Mouse (Mus musculus): Measurements from ENCODE around the gene C1qb. TPM values are rescaled to one million over a fixed set of nuclear protein-coding genes. Genes with fewer than 3 reads are reported as not detected.

The C1qb gene
- total RNA-seq, 4 experiments from 2014 or later = 48.7 to 305 (median 140) TPM

DNA sequence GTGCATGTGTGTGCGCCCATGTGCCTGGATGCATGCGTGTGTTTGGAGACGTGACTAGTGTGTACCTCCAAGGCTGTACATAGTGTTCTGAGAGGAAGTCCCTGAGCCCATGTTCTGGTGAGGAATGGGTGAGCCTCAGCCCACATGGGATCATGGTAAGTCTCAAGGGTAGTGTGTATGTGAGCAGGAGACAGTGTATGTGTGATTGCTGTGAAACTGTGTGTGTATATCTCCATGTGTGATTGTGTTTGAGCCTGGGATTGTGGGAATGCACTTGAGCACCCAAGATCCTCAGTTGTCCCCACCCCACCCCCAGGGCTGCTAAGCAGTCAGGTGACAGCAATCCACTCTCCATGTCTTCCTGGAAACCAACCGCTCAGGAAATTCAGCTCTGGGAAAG lies 8.8 kb upstream of the C1qb start:
- no peak for DNase-seq (ENCODE audit: low spot score in 2 of 2)

DNA sequence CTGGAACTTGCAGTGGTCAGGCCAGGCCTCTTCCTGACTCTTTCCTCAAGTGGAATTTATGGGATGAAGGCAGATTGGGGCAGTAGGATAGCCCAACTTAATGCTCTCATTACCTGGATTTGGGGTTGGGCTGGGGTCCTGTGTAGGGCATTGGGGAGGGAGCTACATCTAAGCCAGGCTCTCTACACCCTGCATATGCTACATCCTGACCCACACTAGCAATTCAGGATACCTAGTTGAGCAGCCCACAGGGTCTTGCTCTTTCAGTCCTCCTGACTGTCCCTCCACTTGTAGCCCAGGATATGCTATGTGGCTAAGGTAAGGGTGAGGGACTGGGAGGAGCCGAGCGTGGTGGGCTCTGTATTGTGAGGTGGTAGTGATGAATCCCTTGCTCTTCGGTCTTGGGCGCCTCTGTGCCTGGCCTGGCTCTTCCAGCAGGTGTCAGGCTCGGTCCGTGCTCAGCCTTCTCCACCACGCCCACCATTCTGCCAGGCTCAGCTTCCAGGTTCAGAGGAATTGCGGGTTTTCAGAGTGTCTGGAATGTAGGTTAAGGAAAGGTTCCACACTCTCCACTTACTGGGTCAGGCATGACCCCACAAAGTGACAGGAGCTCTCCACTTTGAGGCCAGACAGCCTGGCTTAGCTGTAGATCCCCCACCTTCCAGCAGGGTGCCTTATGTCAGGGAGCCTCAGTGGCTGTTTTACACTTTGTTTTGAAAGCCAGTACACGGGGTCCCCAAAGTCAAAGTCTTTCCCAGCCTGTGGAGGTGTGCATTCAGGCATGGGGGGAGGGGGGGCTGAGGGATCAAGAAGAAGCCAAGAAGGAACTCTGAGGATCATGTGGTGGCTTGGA lies 7.9 kb upstream of the C1qb start:
- DNase-seq (ENCODE audit: low spot score in 2 of 2) = peak in 1 of 2 experiments; percentile 59

DNA sequence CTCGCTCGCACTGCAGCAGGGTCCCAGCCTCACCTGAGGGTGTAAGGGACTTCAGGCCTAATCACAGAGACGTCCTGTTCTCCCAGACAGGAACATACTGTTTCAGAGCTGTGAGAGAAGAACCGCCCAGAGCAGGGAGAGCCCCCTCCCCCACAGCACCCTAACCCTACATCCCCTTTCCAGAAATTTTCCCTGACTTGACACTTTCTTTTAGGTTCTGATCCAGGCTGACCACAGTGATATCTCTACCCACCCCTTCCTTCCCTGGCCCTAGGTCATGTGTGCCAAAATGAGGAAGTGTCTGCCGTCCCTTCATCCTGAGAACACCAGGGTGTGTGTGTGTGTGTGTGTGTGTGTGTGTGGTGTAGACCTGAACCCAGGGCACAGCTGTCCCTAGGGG lies 6.8 kb upstream of the C1qb start, which contains the start of gene C1qc:
TSS of gene C1qc (minus strand) at position 255 of the 400 bp plus-strand sequence.
- DNase-seq (ENCODE audit: low spot score in 2 of 2) = no peak

DNA sequence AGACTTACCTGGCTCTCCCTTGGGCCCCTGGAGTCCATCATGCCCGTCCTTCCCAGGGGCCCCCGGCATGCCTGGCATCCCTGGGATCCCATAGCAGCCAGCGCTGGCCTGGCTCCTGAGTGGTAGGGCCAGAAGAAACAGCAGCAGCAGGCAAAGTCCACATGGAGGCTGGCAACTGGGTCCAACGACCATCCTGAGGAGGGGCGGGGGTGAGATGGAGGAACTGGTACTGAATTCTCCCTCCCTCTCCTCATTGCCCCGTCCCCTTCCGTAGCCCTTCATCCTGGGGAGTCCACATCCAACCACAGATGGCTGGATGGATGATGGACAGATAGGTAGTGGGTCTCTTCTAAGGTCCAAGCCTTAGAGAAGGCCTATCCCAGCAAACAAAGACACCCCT lies 6.4 kb upstream of the C1qb start:
- no peak for DNase-seq (ENCODE audit: low spot score in 2 of 2)

DNA sequence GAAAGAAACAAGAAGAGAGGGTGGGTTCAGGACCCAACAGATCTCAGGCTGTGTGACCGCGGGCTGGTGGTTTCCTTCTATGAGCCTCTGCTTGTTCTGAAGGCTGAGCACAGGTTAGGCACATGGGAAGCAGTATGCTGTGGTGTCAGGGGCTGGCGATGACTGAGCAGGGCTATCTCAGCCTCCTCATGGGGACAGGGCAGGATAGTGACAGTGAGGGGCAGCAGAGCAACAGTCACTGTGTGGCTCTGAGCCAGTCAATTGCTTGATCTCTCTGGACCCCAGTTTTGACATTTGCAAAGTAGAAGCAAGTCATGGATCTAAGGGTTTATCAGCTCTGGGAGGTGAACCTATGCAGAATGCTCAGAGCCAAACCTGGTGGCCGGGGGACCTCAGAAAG lies 5.1 kb upstream of the C1qb start:
- DNase-seq (ENCODE audit: low spot score in 2 of 2) = no peak

DNA sequence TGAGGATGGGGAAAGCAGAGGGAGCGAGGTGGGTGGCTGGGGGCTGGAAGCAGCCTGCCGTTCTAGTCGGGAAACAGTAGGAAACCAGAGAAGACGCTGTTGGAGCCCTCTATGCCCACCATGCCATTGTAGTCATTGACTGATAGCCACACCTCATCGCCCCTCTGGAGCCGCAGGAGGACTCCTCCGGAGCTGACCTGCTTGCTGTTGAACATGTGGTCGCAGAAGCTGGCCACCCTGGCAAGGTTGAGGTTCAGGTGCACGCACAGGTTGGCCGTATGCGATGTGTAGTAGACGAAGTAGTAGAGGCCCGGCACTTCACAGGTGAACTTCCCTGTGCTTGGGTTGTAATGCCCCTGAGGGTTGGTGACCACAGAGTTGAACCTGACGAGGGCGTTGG lies 4.0 kb upstream of the C1qb start:
- DNase-seq (ENCODE audit: low spot score in 2 of 2) = no peak

DNA sequence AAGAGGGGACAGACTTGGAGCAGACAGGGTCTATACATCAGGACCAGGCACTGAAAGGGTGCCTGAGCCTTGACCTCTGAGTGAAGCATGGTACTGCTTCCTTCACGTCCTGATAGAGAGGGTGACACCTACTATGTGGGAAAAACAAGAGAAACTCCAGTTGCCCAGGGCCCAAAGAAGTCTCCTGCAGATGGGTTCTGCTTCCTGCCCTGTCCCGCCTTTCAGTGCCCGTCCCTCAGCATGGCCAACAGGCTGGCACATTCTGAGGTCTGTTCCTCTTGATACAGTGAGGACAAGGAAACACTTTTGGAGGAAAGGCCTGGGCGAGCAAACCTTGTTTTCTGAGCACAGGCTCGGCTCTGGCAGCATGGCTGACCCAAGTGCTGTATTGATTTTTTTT lies 1.7 kb upstream of the C1qb start:
- no peak for DNase-seq (ENCODE audit: low spot score in 2 of 2)

DNA sequence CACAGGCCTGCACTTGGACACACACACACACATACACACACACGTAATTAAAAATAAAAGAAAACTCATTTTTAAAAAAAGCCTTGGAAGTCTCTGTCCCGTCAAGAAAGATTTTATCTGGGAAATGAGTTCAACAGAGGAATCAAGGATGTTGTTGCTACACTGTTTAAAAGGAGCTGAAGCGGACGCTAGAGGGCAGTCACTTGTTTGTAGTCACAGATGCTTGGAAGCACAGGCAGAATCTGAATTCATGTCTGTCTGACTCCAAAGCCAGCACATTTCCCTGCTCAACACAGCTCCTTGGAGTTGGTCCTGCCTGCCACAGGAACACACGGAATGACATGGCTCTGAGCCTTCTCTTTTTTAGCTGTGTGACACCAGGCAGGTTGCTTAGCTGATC lies 7.4 kb downstream of the C1qb start:
- no peak for DNase-seq (ENCODE audit: low spot score in 2 of 2)

DNA sequence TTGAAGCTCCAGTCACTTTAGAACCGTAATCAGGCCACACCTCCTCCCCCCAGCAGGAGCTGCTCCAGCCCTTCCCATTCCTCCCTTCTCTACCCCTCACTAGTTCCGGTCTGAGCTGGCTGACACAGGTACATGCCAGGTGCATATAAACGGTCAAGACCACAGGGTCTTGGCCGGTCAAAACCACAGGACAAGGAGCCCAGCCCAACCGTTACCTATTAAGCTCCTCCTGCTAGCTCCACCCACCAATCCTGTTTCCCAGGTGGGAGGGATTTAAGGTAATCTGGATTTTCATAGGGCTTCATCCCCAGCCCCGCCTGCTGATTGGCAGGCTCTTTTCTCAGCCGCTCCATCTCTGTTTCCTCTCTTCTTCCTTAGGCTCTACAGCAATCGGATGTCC lies 7.8 kb downstream of the C1qb start:
- no peak for DNase-seq (ENCODE audit: low spot score in 2 of 2)

DNA sequence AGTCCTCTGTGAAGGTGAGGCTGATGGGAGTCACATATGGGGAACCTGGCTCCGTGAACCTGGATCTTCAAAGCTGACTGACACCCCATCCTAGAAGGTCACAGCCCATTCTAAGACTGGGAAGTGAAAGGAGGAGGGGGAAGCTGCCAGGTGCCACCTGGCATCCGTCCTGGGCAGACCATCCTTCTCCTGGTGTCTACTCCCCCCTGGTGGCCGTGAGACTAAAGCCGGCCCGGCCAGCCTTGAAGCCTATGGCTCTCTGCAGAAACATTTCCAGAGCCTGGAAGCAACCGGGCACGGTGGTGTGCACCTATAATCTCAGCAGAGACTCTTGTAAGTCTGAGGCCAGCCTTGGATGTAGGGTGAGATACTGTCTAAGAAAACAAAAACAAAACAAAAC lies 9.0 kb downstream of the C1qb start:
- DNase-seq (ENCODE audit: low spot score in 2 of 2) = no peak

DNA sequence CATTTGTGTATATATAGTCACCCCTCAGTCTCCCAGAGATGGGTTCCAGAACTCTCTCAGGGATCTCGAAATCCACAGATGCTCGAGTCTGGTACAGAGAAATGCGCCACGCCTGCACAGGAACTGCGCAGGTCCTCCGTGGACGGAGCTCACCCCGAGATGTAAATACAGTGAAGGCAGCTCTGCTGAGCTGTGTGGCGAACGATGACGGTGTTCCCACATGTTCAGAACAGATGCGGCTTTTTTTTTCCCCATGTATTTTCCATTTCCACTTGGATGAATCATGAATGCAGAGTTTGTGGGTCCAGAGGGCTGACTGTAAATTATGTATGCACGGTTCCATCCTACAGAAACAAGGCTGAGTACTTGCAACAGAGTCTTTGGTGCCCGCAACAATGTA lies 11.0 kb downstream of the C1qb start:
- DNase-seq (ENCODE audit: low spot score in 2 of 2) = no peak

DNA sequence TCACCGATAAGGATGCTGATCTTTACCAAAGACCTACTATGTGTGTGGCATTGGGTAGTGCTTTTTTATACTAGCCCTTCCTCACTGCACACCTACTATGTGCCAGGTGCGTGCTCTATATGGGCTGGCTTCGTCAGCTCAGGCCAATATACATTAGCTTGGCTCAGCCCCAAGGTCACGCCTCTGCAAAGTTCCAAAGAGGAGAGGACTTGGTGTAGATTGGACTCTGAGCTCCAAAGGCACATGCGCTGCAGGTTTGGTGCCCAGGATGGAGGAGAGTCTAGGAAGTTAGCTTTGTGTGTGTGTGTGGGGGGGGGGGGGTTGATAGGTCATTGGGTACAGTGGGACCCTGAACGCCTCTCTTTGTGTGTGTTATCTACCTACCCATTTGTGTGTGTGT lies 17.6 kb downstream of the C1qb start:
- DNase-seq (ENCODE audit: low spot score in 2 of 2) = no peak

DNA sequence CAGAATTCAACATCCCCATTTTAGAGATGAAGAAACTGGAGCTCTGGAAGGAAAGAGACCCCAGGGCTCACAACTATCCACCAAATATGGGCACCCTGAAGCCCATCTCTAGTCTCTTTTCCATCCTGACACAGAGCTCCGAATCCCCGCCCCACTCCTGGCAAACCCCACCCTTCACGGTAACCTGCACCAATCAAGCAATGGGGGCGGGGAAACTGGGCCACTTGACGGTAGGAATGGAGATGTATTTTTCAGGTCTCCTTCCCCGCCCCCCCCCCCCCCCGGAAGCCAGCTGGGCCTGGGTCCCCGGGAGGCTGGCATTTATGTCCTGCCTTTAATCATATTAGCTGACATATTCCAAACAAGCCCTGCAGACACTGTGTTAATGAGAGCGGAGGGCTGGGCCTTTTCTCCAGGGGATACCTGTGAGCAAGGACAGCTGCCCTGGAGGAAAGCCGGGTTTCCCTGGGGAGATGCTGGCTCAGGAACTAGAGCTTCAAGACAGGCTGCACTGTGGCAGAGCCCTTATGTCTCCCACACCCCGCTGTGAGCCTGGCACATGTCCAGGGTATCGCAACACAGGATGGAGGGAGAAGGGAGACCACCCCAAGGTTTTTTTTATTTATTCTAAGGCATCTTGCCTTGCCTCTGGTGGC lies 18.2 kb downstream of the C1qb start:
- DNase-seq (ENCODE audit: low spot score in 2 of 2) = no peak

DNA sequence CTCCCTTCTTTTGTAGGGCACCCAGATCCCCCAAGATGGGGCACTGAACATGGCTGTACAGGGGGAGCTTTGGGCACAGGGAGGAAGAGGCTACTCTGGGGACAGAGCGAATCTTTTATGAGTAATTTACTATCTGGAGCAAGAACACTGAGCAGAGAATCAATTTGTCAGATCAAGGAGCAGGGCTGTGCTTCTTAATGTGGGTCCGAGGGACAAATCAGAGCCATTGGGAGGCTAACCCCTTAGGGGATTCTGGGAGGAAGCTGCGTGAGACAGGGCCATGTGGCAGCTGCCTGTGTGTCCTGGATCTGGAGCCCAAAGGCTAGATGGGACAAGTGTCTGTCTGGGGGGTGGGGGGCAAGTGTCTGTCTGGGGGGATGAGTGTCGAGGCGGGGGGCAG lies 20.5 kb downstream of the C1qb start:
- DNase-seq (ENCODE audit: low spot score in 2 of 2) = no peak

DNA sequence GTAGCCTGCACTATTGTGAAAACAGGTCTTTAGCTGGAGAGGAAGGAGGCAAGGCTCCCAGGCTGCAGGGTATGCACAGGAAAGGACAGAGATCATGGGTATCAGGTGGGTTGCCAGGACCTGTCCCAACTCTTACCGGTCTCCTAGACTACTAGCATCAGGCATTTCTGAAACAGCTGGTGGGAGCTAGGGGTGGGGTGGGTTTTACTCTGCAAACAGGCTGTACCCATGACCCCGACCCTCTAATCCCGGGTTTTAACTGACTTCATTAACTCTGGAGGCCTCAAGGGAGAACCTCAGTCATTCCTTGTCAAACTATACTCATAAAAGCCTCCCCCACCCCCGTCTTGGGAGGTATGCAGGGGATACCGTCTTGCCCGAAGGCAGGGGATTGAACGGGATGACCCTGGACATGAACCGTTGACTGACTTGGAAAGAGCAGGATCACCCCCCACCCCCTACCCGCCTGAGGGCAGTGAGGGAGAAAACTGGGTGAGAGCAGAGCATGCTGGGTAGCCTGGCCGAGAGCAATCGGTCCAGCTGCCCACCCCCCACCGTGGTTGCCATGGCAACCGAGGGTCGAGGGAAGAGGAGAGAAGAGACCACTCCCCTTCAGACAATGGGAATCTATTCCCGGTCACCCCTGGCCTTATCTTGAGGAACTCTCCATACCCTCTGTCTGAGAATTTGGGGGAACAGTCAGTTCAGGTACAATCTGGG lies 21.1 kb downstream of the C1qb start:
- no peak for DNase-seq (ENCODE audit: low spot score in 2 of 2)

DNA sequence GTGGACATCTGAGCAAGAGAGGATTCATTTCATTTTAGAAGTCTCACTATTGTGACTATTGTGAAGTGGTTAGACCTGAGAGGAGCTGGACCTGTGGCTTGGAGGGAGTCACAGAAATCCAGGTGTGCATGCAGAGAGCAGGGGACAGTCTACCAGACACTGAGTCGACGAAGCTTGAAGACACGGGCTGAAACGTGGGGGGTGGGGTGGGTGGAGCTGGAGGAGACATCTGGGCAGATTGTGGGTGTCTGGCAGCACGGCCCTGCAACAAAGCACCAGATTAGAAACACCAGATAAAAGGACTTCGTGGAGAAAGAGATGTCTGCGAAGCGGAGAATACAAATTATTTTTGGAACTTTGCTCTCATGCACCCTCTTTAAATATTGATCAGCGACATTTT lies 22.5 kb downstream of the C1qb start:
- DNase-seq (ENCODE audit: low spot score in 2 of 2) = no peak

DNA sequence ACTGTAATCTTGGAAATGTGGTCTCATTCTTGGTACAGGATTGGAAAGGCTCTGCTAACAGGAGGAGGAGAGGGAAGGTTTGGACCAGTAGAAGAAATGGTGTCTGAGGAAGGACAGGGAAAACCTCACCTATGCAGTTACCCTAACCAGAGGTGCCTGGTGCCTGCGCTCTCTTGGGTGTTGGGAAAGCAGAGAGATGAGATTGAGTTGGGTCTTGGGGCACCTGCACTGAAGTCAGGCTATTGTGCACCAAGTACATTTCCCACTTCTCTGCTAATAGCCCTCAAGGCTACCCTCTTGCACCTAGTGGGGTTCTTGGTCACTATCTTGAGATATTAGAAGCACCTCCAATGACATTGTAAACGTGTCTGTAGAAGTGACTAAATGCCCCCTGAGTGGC lies 23.6 kb downstream of the C1qb start:
- no peak for DNase-seq (ENCODE audit: low spot score in 2 of 2)

DNA sequence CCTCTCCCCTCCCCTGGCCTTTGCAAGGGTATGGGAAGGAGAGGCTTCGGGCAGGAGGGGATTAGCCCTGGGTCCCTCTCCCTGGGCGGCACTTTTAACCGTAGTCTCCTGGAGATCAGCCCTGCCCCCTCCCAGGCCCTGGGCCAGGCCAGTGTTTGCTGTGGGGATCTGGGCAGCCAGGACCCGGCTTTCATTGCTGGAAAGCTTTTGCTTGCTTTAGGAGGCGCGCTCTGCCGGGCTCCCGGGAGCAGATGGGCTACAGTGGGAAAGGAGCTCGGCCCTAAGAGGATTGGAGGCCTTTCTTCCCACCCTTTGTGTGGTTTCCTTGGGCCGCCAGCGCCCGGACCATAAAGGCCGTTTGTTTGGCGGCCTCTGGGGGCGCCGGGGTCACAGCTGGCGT lies 24.2 kb downstream of the C1qb start:
- DNase-seq (ENCODE audit: low spot score in 2 of 2) = no peak

DNA sequence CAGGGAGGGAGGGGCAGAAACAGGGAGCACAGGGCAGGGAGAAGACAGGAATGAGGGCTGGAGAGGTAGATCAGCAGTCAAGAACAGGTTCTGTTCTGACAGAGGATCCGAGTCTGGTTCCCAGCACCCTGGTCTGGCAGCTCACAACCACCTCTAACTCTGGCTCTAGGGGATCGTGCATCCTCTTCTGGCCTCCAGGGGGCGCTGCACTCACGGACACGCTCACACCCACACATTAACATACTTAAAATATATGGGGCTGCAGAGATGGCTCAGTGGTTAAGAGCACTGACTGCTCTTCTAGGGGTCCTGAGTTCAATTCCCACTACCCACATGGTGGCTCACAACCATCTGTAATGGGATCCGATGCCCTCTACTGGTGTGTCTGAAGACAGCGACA lies 26.0 kb downstream of the C1qb start:
- no peak for DNase-seq (ENCODE audit: low spot score in 2 of 2)

DNA sequence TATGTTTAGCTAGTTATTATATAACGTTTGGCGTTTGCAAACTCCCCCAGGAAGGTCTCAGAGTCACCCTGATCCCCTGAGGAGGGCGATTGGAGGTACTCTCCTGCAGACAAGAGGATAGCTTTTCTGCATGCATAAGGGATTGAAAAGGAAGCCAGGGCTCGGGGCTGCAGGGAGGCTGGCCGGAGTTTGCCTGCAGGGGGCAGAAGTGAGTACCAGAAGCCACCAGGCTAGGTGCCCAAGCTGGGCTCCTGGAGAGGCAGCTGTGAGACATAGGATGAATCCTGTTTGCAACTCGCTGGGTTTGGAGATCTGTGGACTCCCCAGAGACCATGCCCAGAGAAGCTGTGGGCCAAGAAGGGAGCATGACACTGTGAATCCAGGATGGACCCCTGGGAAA lies 30.9 kb downstream of the C1qb start:
- DNase-seq (ENCODE audit: low spot score in 2 of 2) = no peak

DNA sequence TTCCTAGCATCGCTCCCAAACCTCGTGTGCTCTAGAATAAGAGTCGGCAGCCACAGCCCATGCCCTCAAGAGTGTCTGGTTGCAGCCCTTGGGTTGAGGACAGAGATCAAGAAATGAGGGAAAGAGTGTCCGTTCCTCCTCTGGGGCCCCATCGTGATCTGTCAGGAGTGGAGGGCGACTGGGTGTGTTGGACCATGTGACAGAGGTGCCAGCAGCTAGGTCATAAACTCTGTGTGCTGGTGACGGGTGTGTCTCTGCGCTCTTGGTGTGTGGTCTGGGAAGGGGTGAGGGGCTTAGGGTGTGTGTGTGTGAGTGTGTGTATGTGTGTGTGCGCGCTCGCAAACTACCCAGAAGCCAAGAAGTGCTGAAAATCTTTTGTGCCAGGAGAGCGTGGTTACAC lies 33.0 kb downstream of the C1qb start:
- no peak for DNase-seq (ENCODE audit: low spot score in 2 of 2)

DNA sequence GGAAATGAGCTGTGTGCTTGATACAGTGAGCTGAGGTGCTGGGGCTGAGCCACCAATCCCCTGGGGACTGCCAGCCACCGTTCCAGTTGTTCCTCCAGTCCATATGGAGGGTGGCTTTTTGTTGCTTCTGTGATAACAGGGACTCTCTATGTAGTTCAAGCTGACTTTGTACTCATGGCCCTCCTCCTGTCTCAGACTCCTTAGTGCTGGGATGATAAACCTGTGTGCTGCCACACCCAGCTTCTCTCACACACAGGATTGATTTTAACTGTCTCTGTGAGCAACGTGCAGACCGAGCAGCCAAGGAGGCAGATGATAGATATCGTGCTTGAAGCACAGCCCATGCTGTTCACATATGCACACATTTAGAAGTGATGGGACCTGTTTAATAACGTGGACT lies 33.9 kb downstream of the C1qb start:
- no peak for DNase-seq (ENCODE audit: low spot score in 2 of 2)

DNA sequence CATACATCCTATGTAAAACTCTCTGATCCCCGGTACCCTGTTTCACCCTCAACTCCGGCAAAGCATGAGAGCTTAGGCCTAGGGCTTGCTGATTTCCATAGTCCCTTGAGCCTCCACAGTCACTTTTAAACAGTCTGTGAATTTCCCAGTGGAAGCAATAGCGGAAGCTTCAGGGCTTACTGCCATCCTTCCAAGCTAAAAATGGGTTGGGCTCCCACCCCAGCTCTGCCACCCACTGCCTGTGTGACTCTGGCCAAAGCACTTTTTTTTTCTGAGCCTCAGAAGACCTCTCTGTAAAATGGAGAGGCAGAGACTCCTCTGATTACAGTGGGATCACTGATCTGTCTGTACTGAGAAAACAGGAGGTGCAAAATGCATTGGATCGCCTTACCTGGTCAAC lies 37.4 kb downstream of the C1qb start:
- no peak for DNase-seq (ENCODE audit: low spot score in 2 of 2)

Data from layer of hippocampus, adult 8-10 months (tissue).